Mouse (Mus musculus) adrenal gland, postnatal 36 days (tissue): Measurements from ENCODE around the gene Mpv17. TPM values are rescaled to one million over a fixed set of nuclear protein-coding genes. Genes with fewer than 3 reads are reported as not detected.

Experiments used
- DNase-seq, 2 experiments: peaks; one replicate each; pipeline ENCODE4 v3.0.0; 2021; ENCODE audit warnings: mixed read lengths in 1 of 2
- long read RNA-seq, 2 experiments: library from polyadenylated mRNA; stranded (forward); transcript quantifications; one replicate each; pipeline ENCODE4 v2.0.0; 2021; ENCODE audit warnings: borderline sequencing depth in 2 of 2
- total RNA-seq, 2 experiments: library from RNA; stranded (reverse); gene quantifications; 2 replicates each; pipeline ENCODE4 v1.2.3; 2021

Mpv17 gene
- total RNA-seq: 10 to 100 TPM; 57.5 to 62.1 TPM
- long read RNA-seq, experiment 1, transcript Mpv17-201 (8 exons, 1,724 nt): major isoform, 84 of 101 reads
- long read RNA-seq, experiment 1, partial matches to known transcripts: 4 of 101 reads
- long read RNA-seq, experiment 1, other reads (novel, unspliced or antisense): 8 of 101 reads
- long read RNA-seq, experiment 2, transcript Mpv17-201 (8 exons, 1,724 nt): major isoform, 30 of 36 reads
- long read RNA-seq, experiment 2, partial matches to known transcripts: 2 of 36 reads
- long read RNA-seq, experiment 2, other reads (novel, unspliced or antisense): 1 of 36 reads

GRCm38 (mm10) chr5:31154152-31154553, at the start of gene Mpv17:
Mpv17 (minus strand) TSS chr5:31154251.
- DNase-seq: peak; percentile 86 to 88

GRCm38 (mm10) chr5:31202933-31203332, 48.9 kb upstream of the Mpv17 start:
- peak in 1 of 2 experiments; percentile 9 for DNase-seq

GRCm38 (mm10) chr5:31201742-31202590, 47.9 kb upstream of the Mpv17 start, which contains the start of gene Zfp513:
Zfp513 (minus strand) TSS chr5:31202303.
- DNase-seq: peak; percentile 95 to 96

- DNase-seq: peak; percentile 8 to 17
Measured at GRCm38 (mm10) chr5:31201042-31201741, 47.1 kb upstream of the Mpv17 start.

- DNase-seq: peak; percentile 19 to 23
Measured at GRCm38 (mm10) chr5:31200327-31200768, 46.3 kb upstream of the Mpv17 start.

- peak; percentile 29 to 39 for DNase-seq
Measured at GRCm38 (mm10) chr5:31199893-31200292, 45.8 kb upstream of the Mpv17 start.

- no peak for DNase-seq
Measured at GRCm38 (mm10) chr5:31199321-31199892, 45.4 kb upstream of the Mpv17 start.

GRCm38 (mm10) chr5:31198616-31199320, 44.7 kb upstream of the Mpv17 start:
- DNase-seq: peak in 1 of 2 experiments; percentile 7

GRCm38 (mm10) chr5:31198170-31198569, 44.1 kb upstream of the Mpv17 start:
- DNase-seq: peak in 1 of 2 experiments; percentile 23

- DNase-seq: no peak
Measured at GRCm38 (mm10) chr5:31197072-31197471, 43.0 kb upstream of the Mpv17 start.

GRCm38 (mm10) chr5:31196207-31196606, 42.2 kb upstream of the Mpv17 start:
- DNase-seq: no peak

GRCm38 (mm10) chr5:31195671-31196070, 41.6 kb upstream of the Mpv17 start:
- no peak for DNase-seq

GRCm38 (mm10) chr5:31194486-31195485, 40.7 kb upstream of the Mpv17 start:
- DNase-seq: no peak

- DNase-seq: no peak
Measured at GRCm38 (mm10) chr5:31193631-31194281, 39.7 kb upstream of the Mpv17 start.

GRCm38 (mm10) chr5:31192939-31193630, 39.0 kb upstream of the Mpv17 start, which contains the start of the genes Snx17 and Eif2b4:
Snx17 (plus strand) TSS chr5:31193227.
Eif2b4 (minus strand) TSS chr5:31193430.
- peak; percentile 99 to 100 for DNase-seq

GRCm38 (mm10) chr5:31192045-31192938, 38.2 kb upstream of the Mpv17 start:
- peak; percentile 85 to 86 for DNase-seq

GRCm38 (mm10) chr5:31190201-31190600, 36.1 kb upstream of the Mpv17 start:
- no peak for DNase-seq
